8 mouse cellular contexts compared by ENCODE assay signal in genomic region chr9:47529602-47530450, GRCm38 (mm10). TPM values are rescaled to one million over a fixed set of nuclear protein-coding genes. Genes with fewer than 3 reads are reported as not detected.
DNase-seq lines count a peak whose midpoint lies in the region; ATAC-seq and TF ChIP-seq lines count a peak whose summit lies in the region.

Cadm1 (plus strand) TSS chr9:47530173.

- ATAC-seq in hindbrain, embryonic 11.5 days (ENCODE audit: low FRiP score) = peak; percentile 95
- ATAC-seq in lung, embryonic 14.5 days (ENCODE audit: insufficient read depth) = peak; percentile 97
- peak; percentile 96 for ATAC-seq in neural tube, embryonic 15.5 days (ENCODE audit: low FRiP score)

- H3K4me3 ChIP-seq in hindbrain, embryonic 11.5 days (ENCODE audit: low read depth, low read length) = peak within 1 kb of the TSS; percentile 86
- H3K4me3 ChIP-seq in lung, embryonic 14.5 days (ENCODE audit: low read depth, low read length) = peak within 1 kb of the TSS; percentile 67
- peak within 1 kb of the TSS; percentile 82 for H3K4me3 ChIP-seq in neural tube, embryonic 15.5 days (replicated peaks)

- DNase-seq in R1 (ENCODE audit: low read depth, low spot score) = peak; percentile 98
- DNase-seq in cerebellum, postnatal 25 days = peak; percentile 97 to 98
- DNase-seq in frontal cortex, postnatal 14 days (ENCODE audit: low spot score in 2 of 2) = peak; percentile 94
- peak; percentile 99 for DNase-seq in hindbrain, embryonic 11.5 days (ENCODE audit: low spot score)
- peak; percentile 95 for DNase-seq in layer of hippocampus, adult 9-10 months (ENCODE audit: low spot score)
- peak; percentile 98 for DNase-seq in lung, embryonic 14.5 days
- DNase-seq in testis, postnatal 10 days (ENCODE audit: low spot score) = peak; percentile 97

- H3K4me2 ChIP-seq in hindbrain, embryonic 11.5 days (replicated peaks; ENCODE audit: low read depth, low read length) = peak within 1 kb of the TSS; percentile 88
- peak within 1 kb of the TSS; percentile 89 for H3K4me2 ChIP-seq in lung, embryonic 14.5 days
- H3K4me2 ChIP-seq in neural tube, embryonic 15.5 days = peak within 1 kb of the TSS; percentile 80

- peak within 1 kb of the TSS; percentile 94 for H3K9ac ChIP-seq in hindbrain, embryonic 11.5 days (ENCODE audit: low read depth, low read length)
- peak within 1 kb of the TSS; percentile 64 for H3K9ac ChIP-seq in lung, embryonic 14.5 days
- H3K9ac ChIP-seq in neural tube, embryonic 15.5 days (replicated peaks) = peak within 1 kb of the TSS; percentile 88

- H3K9me3 ChIP-seq in hindbrain, embryonic 11.5 days (ENCODE audit: control insufficient read depth, low read length) = no peaks in the 10 kb centered on the region
- H3K9me3 ChIP-seq in lung, embryonic 14.5 days (ENCODE audit: low read depth, low read length) = no peaks in the 10 kb centered on the region
- H3K9me3 ChIP-seq in neural tube, embryonic 15.5 days (replicated peaks) = no peaks in the 10 kb centered on the region

- TF ChIP-seq CTCF in lung, embryonic 14.5 days (IDR thresholded peaks at IDR 0.05; ENCODE audit: low read depth) = peak; percentile 70

- no peaks in the 10 kb centered on the region for H3K36me3 ChIP-seq in hindbrain, embryonic 11.5 days (ENCODE audit: control insufficient read depth, insufficient read depth, low read length)
- H3K36me3 ChIP-seq in lung, embryonic 14.5 days (ENCODE audit: insufficient read depth) = no peaks in the 10 kb centered on the region
- no peaks in the 10 kb centered on the region for H3K36me3 ChIP-seq in neural tube, embryonic 15.5 days

- H3K27ac ChIP-seq in hindbrain, embryonic 11.5 days (ENCODE audit: low read depth, low read length) = peak within 1 kb of the TSS; percentile 81
- peak within 1 kb of the TSS; percentile 88 for H3K27ac ChIP-seq in lung, embryonic 14.5 days (ENCODE audit: low read depth)
- peak within 1 kb of the TSS; percentile 94 for H3K27ac ChIP-seq in neural tube, embryonic 15.5 days (replicated peaks)

- under 1% methylated on average over 66 of the region's 72 CpGs for WGBS in hindbrain, embryonic 11.5 days
- WGBS in lung, embryonic 14.5 days = under 1% methylated on average over 70 of the region's 72 CpGs
- under 1% methylated on average over 67 of the region's 72 CpGs for WGBS in neural tube, embryonic 15.5 days

- H3K27me3 ChIP-seq in hindbrain, embryonic 11.5 days (ENCODE audit: control insufficient read depth, insufficient read depth, low read length) = no peaks in the 10 kb centered on the region
- peaks cover 41% of the 10 kb centered on the region for H3K27me3 ChIP-seq in lung, embryonic 14.5 days (ENCODE audit: insufficient read depth, low read length)
- H3K27me3 ChIP-seq in neural tube, embryonic 15.5 days (replicated peaks) = no peaks in the 10 kb centered on the region

- peaks cover 2% of the 10 kb centered on the region; the same call in 1 of the 2 replicates for H3K4me1 ChIP-seq in hindbrain, embryonic 11.5 days (replicated peaks; ENCODE audit: control insufficient read depth, insufficient read depth, low read length)
- no peaks in the 10 kb centered on the region for H3K4me1 ChIP-seq in lung, embryonic 14.5 days (ENCODE audit: insufficient read depth)
- peaks cover 32% of the 10 kb centered on the region for H3K4me1 ChIP-seq in neural tube, embryonic 15.5 days

RNA-seq across cellular contexts. Expression of gene Cadm1, which starts in this region (rescaled TPM):
- 150 and 160 TPM in 2 replicates for polyA plus RNA-seq in hindbrain, embryonic 11.5 days (2014; fragmentation: Nextera tagmentation; extraction: Ambion mirVana)
- 93.7 and 94.5 TPM in 2 replicates for polyA plus RNA-seq in lung, embryonic 14.5 days (2014; fragmentation: Nextera tagmentation; extraction: Ambion mirVana)
- 146 and 157 TPM in 2 replicates for polyA plus RNA-seq in neural tube, embryonic 15.5 days (2015; fragmentation: Nextera tagmentation; extraction: Ambion mirVana)

Comparison
In these comparisons a context has a peak if more than half of its experiments do, and no peak if none do; other contexts are left out.
1. Peak in every context shown above with its lines: DNase-seq, ATAC-seq, H3K4me3 ChIP-seq and H3K27ac ChIP-seq.